Mouse (Mus musculus): ENCODE data around the gene Olfr10.

DNA sequence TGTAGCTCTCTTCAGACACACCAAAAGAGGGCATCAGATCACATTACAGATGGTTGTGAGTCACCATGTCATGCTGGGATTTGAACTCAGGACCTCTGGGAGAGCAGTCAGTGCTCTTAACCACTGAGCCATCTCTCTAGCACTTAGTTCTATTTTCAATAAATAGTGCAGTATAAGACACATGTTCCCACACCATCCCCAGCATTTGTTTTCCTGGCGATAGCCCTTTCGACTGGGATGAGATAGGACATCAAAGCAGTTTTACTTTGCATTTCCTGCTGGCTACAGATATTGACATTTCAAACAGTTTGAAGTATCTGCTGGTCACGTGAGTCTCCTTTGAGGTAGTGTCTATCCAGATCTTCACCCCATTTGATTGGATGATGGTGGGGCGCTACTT is 34.2 kb upstream of the Olfr10 start:
- no peak for TF ChIP-seq POLR2A (IDR thresholded peaks at IDR 0.05; ENCODE audit: control insufficient read depth, low read depth, low read length)
- TF ChIP-seq CTCF (IDR thresholded peaks at IDR 0.05; ENCODE audit: control insufficient read depth, insufficient read depth, insufficient replicate concordance, low read depth, low read length), result no peak
